Mouse (Mus musculus): Measurements from ENCODE around the gene Ubl4b. TPM values are rescaled to one million over a fixed set of nuclear protein-coding genes. Genes with fewer than 3 reads are reported as not detected.

Ubl4b gene
- not detected in 2 replicates for total RNA-seq (2017)

- no peak for ATAC-seq (replicated peaks in 1 of 2; ENCODE audit: insufficient read depth in 1 of 2, low FRiP score in 2 of 2, low TSS enrichment in 1 of 2, low read depth in 1 of 2, poor library complexity in 2 of 2, severe bottlenecking in 2 of 2)
Measured at GRCm38 (mm10) chr3:107554842-107555241, at the start of gene Ubl4b. Ubl4b (minus strand) TSS chr3:107555073.

DNA sequence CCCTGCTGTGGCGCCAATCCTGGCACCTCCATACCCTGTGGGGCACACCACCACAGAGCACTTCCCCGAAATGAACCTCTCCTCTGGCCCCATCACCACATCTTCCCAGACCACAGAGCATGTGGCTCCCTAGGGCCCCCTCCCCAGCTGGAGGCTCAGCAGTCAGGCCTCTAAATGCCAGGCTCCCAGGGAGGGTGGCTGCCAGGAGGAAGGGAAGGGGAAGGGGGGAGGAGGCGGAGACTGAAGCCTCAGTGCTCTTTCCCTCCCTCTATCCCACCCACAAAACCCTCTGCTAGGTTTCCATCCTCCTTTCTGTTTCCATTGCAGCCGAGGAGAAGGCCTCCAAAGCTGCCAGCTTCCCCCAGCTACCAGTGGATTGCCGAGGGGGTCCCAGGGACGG, 45.3 kb upstream of the Ubl4b start:
- ATAC-seq (replicated peaks in 1 of 2; ENCODE audit: insufficient read depth in 1 of 2, low FRiP score in 2 of 2, low TSS enrichment in 1 of 2, low read depth in 1 of 2, poor library complexity in 2 of 2, severe bottlenecking in 2 of 2), result no peak

- ATAC-seq (replicated peaks in 1 of 2; ENCODE audit: insufficient read depth in 1 of 2, low FRiP score in 2 of 2, low TSS enrichment in 1 of 2, low read depth in 1 of 2, poor library complexity in 2 of 2, severe bottlenecking in 2 of 2), result no peak
Measured at GRCm38 (mm10) chr3:107597586-107598389, 42.9 kb upstream of the Ubl4b start.

- ATAC-seq (replicated peaks in 1 of 2; ENCODE audit: insufficient read depth in 1 of 2, low FRiP score in 2 of 2, low TSS enrichment in 1 of 2, low read depth in 1 of 2, poor library complexity in 2 of 2, severe bottlenecking in 2 of 2), result no peak
Measured at GRCm38 (mm10) chr3:107597134-107597533, 42.3 kb upstream of the Ubl4b start.

DNA sequence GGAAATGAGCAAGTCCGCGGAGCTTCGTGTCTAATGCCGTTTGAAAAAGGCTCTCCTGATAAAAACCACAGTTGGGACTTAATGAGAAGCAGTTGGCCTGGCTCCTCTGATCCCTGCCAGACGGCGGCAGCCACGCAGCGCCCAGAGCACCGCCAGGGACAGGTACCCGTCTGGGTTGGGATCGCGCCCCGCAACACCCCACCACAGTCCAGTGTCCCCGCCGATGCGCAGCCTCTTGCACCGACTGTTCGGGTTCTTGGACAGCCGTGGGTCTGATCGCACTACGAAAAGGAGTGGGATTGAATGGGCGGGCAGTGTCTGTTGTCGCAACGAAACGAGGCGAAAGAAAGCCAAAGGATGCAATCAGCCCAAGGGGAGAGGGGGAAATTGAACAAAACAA, 41.7 kb upstream of the Ubl4b start:
- no peak; a peak in 1 of 4 replicates for ATAC-seq (replicated peaks in 1 of 2; ENCODE audit: insufficient read depth in 1 of 2, low FRiP score in 2 of 2, low TSS enrichment in 1 of 2, low read depth in 1 of 2, poor library complexity in 2 of 2, severe bottlenecking in 2 of 2)

DNA sequence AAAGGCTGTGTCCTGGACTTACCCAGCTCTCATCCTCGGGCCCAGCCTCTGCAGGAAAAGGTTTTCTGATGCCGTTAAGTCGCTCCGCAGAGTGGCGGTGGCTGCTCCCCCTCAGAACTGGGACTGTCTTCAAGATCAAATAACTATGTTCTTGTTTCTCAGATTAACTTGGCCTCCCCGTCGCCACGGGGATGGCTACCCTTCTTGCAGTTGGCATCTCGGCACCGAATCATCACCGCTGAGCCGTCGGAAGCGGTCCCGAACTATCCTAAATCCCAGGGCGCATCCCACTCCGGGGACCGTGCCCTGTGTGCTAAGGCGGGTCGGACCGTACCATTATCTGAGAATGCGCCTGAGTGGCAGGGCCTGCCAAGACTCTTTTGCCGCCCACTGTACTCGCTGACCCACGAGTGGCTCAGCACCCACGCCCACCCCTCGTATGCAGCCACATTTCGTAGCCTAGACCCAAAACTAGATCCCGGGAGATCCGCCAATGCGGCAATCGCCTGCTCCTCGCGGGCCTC, 41.1 kb upstream of the Ubl4b start:
- no peak for ATAC-seq (replicated peaks in 1 of 2; ENCODE audit: insufficient read depth in 1 of 2, low FRiP score in 2 of 2, low TSS enrichment in 1 of 2, low read depth in 1 of 2, poor library complexity in 2 of 2, severe bottlenecking in 2 of 2)

DNA sequence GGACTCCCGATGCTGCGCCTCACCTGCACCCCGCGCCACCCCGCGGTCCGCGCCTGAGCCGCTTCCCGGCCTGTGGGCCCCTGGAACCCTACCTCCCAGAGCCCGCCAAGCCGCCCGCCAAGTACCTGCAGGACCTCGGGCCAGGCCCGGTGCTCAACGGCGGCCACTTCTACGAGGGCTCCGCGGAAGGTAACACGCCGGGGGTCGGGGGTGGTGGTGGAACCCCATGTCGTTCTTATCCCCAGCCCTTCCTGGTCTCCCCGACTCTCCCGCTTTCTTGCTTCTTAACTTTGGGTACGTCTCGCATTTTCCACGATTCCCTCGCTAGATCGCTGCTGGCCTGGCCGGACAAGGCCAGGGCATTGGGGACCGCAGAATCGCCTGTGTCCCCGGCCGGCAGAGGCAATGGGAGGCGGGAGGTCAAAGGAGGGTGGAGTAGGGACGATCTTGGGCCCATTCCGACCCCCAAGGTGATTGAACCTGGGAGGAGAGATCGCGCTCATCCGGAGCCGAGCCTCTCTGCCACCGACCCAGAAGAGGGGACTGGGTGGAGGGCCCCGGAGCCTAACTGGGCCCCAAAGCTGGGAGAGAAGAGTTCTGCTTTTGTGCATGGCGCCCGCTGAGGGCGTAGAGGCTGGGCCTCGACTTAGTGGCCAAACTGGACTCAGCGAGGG, 40.5 kb upstream of the Ubl4b start:
- peak in 1 of 2 experiments; percentile 29; a peak in 2 of 4 replicates for ATAC-seq (replicated peaks in 1 of 2; ENCODE audit: insufficient read depth in 1 of 2, low FRiP score in 2 of 2, low TSS enrichment in 1 of 2, low read depth in 1 of 2, poor library complexity in 2 of 2, severe bottlenecking in 2 of 2)

DNA sequence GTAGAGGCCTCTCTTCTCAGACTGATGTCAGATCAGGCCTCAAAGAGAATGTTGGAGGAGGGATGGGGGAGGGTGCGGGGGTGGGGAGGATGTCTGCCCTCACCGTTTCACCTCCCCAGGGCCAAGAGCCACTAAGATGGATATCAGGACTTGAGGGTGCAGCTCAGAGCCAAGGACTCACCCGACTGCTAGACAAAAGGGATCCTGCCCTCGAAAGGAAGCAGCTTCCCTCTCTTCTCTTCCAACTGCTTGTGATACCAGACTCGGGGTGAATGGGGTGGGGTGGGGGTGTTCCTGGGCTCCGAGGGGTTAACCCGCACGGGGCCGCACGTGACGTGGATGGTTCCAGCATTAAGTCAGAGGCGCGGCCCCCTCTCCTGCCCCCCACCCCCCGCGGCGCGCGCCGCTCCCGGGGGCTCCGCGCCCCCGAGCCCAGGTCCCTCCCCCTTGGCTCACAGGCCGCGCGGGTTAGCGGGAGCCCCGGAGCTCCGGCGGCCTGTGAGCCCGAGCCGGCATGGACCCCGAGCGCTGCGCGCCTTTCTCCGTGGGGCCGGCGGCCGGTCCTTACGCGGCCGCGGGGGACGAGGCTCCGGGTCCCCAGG, 39.9 kb upstream of the Ubl4b start, which contains the start of gene Alx3:
Gene Alx3 (plus strand): TSS at position 370 of the 602 bp plus-strand sequence.
- ATAC-seq (replicated peaks in 1 of 2; ENCODE audit: insufficient read depth in 1 of 2, low FRiP score in 2 of 2, low TSS enrichment in 1 of 2, low read depth in 1 of 2, poor library complexity in 2 of 2, severe bottlenecking in 2 of 2), result no peak

DNA sequence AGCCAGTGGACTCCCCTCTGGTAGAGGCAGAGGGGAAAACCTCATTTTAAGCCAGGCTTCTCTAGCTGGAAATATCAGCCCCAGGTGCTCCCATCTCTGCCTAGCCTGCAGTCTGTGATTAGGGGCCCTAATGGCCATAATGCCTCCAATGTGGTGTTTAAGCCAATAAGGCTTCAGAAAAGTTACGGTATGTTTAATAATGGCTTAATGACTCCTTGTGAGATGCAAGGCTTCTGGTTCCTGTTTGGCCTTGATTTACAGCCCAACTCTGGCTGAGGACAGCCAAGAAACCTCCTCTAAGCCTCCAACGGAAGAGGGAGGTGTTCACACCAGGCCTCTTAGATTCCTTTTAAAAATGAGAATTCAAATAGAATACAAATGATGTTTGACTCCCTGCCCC, 38.8 kb upstream of the Ubl4b start:
- ATAC-seq (replicated peaks in 1 of 2; ENCODE audit: insufficient read depth in 1 of 2, low FRiP score in 2 of 2, low TSS enrichment in 1 of 2, low read depth in 1 of 2, poor library complexity in 2 of 2, severe bottlenecking in 2 of 2), result peak; percentile 35 to 39; a peak in 2 of 4 replicates

- ATAC-seq (replicated peaks in 1 of 2; ENCODE audit: insufficient read depth in 1 of 2, low FRiP score in 2 of 2, low TSS enrichment in 1 of 2, low read depth in 1 of 2, poor library complexity in 2 of 2, severe bottlenecking in 2 of 2), result no peak
Measured at GRCm38 (mm10) chr3:107591612-107592011, 36.7 kb upstream of the Ubl4b start.

DNA sequence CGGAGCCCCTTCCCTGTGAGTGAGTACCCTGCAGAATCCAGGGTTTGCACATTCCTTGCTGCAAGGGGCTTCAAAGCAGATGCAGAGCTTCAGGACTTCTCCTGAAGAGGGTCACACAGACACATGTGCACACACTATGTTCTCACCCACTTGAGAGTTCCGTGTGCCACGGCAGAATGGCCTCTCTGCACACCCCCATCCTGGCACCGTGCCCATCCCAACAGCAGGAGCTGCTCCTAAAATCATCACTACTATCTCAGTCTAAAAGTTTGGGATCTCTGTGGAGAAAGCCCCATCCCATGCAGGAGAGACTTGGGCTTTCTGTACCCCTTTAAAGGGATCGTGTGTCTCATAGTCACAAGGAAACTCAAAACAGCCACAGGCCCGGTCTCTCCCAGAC, 31.6 kb upstream of the Ubl4b start:
- ATAC-seq (replicated peaks in 1 of 2; ENCODE audit: insufficient read depth in 1 of 2, low FRiP score in 2 of 2, low TSS enrichment in 1 of 2, low read depth in 1 of 2, poor library complexity in 2 of 2, severe bottlenecking in 2 of 2), result no peak

DNA sequence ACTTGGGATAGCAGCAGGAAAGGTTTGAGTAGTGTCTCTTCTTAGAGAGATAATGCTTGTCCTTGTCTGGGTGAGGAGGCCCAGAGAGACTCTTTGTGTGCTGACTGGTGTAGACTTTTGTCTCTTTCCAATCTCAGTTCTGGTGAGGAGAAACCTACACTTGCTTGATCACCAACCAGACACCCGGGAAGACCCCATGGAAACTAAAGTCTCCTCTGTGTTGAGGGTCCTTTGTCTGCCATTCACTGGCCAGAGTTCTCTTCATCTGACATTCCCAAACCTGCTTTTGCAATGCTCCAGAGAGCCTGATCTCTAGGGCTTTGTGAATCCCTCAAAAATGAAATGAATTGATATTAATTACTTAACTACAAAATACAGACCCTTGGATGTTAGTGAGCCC, 29.0 kb upstream of the Ubl4b start:
- ATAC-seq (replicated peaks in 1 of 2; ENCODE audit: insufficient read depth in 1 of 2, low FRiP score in 2 of 2, low TSS enrichment in 1 of 2, low read depth in 1 of 2, poor library complexity in 2 of 2, severe bottlenecking in 2 of 2), result no peak

DNA sequence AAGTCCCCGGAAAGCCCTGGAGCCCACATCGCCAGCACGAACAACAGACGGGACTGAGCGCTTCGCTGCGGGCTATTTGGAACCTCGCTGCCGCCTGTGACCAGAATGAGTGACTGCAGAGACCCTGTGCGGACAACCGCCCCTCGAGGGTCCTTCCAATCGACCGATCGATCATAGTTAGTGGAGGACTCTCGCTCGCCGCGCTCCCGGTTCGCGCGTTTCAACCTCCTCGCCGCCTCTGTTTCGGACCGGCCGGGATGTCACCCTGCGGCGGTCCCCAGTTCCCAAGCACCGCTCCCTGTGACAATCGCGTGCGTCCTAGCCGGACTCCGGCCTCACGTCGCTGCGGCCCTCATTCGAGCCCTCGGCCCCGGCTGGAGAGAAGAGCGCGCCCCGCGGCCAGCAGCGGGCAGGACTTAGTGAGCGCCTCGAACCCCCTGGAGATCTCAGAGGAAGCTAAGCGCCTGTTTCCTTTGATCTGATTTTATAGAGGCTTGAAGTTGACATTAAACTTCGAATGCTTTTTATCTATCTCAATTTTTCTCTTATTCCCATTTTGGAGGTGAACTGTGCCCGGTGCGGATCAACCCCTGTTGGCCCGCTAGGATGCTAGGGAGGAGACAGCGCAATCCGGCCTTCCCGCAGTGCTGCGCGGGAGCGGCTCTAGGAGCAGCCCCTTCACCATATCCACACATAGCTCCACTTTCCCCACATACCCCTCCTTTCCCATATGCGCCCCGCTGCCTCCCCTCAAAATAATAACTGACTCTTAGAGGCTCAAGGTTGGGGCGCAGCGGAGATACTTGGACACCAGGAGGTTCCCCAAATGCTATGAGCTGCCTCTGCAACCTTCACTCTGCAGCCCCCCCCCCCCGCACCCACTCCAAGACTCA, 28.2 kb upstream of the Ubl4b start:
- ATAC-seq (replicated peaks in 1 of 2; ENCODE audit: insufficient read depth in 1 of 2, low FRiP score in 2 of 2, low TSS enrichment in 1 of 2, low read depth in 1 of 2, poor library complexity in 2 of 2, severe bottlenecking in 2 of 2), result no peak

- ATAC-seq (replicated peaks in 1 of 2; ENCODE audit: insufficient read depth in 1 of 2, low FRiP score in 2 of 2, low TSS enrichment in 1 of 2, low read depth in 1 of 2, poor library complexity in 2 of 2, severe bottlenecking in 2 of 2), result no peak
Measured at GRCm38 (mm10) chr3:107582130-107582874, 27.4 kb upstream of the Ubl4b start.

DNA sequence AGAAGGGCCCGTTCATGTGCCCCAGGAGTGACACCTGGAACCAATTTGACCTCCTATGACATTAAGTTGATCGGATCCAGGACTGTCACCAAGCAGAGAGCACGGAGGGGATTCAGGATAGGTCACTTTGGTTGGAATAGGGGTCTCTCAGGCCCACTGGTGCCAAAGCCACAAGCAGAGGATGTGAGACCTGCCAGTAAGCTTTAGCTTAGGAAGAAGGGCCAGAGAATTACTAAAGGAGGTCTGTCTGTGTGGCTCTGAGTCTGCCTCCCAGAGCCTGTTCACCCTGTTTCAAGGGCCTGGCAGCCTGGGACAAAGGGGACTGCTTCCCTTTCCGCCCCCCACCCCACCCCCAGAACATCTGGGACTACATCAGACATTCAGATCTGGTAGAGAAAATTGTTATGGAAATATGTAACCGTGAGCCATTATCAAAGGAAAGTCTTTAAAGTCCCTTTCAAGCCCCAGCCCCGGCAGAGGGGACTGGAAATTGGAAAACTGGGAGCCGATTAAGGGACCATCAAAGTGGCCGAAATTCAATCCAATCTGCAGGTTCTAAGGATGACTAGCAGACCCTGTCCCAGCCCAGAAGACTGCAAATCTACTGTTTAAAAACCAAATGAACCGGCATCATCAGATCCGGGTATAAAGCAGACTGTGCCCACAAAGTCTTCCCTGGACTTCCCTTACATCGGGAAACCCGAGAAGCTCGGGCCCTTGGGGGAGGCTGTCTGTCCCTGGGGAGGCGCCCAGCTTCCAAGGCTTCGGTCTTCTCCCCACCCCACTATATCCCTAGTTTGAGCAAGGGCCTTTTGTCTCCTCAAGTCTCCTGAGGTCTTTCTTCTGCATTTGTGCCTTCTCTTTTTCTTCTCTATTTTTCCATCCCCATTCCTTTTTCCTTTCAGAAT, 26.5 kb upstream of the Ubl4b start:
- no peak for ATAC-seq (replicated peaks in 1 of 2; ENCODE audit: insufficient read depth in 1 of 2, low FRiP score in 2 of 2, low TSS enrichment in 1 of 2, low read depth in 1 of 2, poor library complexity in 2 of 2, severe bottlenecking in 2 of 2)

DNA sequence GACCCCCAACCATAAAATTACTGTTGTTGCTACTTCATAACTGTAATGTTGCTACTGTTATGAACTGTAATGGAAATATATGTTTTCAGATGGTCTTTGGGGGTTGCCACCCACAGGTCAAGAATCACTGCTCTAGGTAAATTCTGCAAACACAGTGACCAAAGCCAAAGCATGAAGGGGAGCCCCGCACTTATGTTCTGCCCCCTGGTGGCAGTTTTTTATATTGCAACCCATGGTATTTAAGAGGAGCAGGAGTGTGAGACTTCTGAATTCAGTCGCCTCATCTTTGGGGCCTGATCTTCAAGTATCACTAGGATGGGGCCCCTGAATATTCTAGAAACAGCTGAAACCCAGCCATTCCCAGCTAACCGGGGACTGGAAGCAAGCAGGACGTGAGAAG, 24.6 kb upstream of the Ubl4b start:
- peak; percentile 39 to 47; a peak in 2 of 4 replicates for ATAC-seq (replicated peaks in 1 of 2; ENCODE audit: insufficient read depth in 1 of 2, low FRiP score in 2 of 2, low TSS enrichment in 1 of 2, low read depth in 1 of 2, poor library complexity in 2 of 2, severe bottlenecking in 2 of 2)
